Mouse (Mus musculus) ES-Bruce4 (cell line): ENCODE measurements around the gene Hoxb2.

Experiments
- CTCF ChIP-seq: IDR thresholded peaks from one replicate; pipeline ENCODE4 v1.8.1; 2011; ENCODE audit warnings: low read depth, low read length
- EP300 ChIP-seq: IDR thresholded peaks from 2 replicates; pipeline ENCODE4 v1.6.1; 2011; ENCODE audit warnings: low read depth, low read length; ENCODE audit not compliant: insufficient read depth
- POLR2A ChIP-seq: IDR thresholded peaks from one replicate; pipeline ENCODE4 v1.8.1; 2011; ENCODE audit warnings: low read length; ENCODE audit not compliant: insufficient read depth

GRCm38 (mm10) chr11:96334998-96335397 is 15.3 kb upstream of the Hoxb2 start:
- TF ChIP-seq EP300 (no peak), CTCF (no peak), POLR2A (no peak)
